Mouse (Mus musculus): ENCODE measurements around the gene Uhrf1bp1.

Uhrf1bp1 gene

DNA sequence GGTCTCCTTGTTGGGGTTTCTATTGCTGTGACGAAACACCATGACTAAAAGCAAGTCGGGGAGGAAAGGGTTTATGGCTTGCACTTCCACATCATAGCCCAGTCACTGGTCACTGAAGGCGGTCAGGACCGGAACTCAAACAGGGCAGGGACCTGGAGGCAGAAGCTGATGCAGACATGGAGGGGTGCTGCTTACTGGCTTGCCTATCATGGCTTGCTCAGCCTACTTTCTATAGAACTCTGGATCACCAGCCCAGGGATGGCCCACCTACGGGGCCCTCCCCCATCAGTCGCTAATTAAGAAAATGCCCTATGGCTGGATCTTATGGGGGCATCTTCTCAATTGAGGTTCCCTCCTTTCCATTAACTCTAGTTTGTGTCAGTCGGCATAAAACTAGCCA is 55.1 kb downstream of the Uhrf1bp1 start:
- DNase-seq = no peak

DNA sequence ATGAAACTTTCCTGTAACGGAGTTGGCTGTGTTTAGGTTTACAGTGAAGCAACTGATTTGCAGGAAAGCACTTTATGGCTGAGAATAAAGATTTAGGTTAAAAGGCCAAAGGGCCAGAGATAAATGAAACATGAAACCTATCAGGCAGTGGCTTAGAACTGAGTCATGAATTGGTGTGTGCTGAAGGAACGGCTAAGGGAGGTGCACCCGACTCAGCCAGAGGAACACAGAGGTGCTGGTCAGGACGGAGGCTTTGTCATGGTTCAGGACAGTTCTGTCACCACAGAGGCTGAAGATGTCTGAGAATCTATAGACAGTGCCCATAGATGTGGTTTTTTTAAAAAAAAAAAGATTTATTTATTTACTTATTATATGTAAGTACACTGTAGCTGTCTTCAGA is 58.5 kb downstream of the Uhrf1bp1 start:
- DNase-seq = no peak

DNA sequence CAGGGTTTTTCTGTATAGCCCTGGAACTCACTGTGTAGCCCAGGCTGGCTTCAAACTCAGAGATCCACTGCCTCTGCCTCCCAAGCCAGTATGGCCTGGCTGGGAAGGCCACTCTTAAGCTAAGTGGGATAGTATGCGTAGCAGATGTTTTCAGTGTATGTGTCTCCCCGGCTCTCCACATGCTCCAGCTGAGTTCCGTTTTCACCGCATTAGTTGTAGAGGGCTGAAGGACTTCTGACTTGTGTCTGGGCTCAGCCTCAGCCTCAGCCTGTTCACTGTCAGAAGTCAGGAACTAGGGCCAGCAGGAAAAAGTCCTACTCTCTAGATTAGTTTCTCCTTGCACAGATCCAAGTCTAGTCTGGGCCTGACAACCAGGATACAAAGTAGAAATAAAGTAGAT is 60.1 kb downstream of the Uhrf1bp1 start:
- DNase-seq = no peak

DNA sequence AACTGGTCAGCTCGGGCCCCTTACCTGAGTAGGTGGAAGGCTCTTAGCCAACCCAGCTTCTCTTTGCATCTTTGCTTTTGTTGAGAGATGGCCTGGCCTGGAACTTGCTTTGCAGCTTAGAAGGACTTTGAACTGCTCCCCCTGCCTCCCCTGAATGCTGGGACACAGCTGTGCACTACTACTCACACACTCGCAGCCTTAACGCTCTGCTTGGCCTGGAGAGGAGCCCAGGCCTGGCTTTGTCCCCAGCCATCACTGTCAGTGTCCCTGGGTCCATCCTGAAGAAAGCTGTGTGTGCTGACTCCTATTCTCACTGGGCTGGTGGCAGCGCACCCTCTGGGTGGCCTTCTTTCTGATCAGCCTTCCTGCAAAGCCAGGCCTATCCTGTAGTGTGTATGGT is 64.4 kb downstream of the Uhrf1bp1 start:
- DNase-seq = no peak

DNA sequence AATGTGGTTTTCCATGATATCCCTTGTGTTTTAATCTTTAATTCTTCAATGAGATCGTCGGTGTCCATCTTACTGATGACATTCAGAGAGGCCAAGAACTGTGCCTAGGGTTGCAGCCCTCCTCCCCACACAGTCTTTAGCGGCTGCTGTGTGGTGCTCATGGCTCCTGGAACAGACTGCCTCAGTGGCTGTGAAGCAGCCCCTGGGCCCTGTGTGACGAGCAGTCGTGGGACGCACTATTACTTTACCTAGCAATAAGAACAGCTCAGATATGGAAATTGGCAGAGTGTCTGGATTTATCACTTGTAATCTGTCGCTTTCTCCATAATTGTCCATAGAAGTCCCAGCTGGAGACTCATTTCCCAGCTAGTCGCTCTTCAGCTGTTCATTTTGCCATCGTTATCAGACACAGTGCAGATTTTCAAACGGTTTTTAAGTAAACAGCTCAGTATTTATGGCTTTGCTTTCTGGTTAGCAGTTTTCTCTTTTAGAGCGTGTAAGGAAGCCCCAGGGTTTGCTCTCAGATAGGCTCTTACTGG is 66.0 kb downstream of the Uhrf1bp1 start:
- DNase-seq = no peak

DNA sequence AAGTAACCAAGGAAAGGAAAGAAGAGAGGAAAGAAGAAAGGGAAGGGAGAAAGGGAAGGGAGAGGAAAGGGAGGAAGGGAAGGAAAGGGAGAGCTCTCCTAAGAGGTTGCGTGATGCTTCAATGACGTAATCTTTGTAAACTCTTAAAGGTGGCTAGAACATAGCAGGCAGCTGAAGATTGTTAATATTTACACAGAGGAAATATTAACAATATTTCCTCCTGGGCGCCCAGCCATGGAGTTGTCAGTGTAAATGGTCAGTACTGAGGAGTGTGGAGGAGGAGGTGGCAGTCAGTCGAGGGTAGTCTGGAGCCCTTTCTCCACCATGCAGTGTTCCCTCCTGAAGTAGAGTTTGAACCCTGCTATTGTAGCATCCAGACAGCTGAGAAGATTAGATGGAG is 68.8 kb downstream of the Uhrf1bp1 start:
- no peak for DNase-seq

DNA sequence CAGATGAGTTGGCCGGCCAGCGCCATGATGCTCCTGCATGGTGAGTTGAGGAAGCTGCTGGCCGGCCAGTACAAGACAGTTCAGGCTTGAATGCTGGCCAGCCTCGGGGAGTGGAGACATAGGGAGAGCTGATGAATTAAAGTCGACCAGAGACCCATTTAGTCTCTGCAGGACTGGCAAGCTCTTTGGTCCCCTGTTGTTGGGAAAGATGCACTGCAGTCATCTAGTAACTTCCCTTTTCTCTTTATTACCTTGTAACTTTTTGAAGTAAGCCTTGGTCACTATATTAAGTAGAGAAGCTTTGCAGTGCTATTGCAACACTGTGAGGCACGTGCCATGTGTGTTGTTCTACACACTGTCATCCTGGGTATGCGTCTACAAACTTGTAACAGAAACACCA is 69.3 kb downstream of the Uhrf1bp1 start:
- no peak for DNase-seq

DNA sequence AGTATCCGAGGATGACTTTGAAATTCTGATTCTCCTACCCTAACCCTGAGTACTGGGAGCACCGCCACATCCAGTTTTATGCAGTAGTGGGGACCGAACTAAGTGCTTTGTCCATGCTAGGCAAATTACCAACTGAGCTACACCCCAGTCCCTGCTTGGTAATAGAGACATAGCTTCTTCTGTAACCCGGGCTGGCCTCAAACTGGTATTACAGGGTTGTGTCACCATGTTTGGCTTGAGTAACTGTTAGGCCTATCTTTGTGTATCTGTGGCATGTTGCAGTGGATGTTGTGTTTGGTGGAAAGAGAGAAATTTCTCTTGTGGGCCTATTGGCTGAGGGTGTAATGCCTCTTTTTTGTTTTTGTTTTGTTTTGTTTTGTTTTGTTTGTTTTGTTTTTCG is 74.0 kb downstream of the Uhrf1bp1 start:
- no peak for DNase-seq

DNA sequence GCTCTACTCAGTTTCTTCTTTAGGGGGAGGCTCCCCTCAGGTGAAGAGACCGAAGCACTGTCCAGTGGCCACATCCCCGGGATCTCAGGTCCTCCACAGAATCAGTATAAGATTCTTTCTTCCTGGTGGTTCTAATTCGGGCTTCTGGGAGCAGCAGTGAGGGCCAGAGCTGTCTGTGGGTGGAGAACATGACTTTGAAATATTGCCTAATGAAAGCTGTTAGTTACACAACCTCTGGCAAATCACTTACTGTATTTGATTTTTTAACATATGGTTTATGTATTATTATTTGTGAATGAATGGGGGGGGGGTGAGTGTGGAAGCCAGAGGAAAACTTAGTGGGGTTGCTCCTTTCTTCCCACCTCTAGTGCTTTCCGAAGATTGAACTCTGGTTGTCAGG is 75.6 kb downstream of the Uhrf1bp1 start:
- no peak for DNase-seq

DNA sequence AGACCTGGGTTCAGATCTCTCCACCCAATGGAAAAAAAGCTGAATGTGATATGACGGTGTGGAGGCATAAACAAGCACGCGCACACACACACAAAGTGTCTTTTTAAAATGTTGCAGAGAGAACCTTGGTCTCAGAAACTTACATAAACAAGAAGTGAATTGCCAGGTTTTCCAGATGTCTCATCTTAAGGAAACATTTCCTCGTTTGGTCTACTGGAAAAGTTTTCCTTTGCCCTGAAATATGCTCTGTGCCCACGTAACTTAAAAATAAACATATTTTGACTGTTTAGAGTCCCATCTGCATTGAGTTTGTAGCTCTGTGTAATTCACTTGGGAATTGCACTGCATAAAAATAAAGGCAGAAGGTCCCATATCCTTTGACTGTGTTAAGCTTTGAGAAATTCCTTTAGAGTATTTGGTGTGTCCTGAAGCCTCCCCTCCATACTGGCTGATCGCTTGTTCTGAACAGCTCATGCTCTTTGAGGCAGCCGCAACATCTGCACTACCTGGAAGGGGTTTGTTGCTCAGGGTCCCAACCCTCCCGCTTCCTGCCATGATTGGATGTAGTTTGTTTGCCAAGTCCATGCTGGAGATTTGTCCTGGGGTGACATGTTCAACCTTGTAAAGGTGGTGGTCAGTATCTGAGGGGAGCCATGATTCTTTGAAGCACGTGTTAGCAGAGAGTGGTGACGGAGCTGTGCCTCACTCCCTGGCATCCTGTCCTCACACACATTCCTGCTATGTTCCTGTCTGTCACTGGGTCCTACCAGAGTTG is 78.1 kb downstream of the Uhrf1bp1 start:
- DNase-seq = no peak

DNA sequence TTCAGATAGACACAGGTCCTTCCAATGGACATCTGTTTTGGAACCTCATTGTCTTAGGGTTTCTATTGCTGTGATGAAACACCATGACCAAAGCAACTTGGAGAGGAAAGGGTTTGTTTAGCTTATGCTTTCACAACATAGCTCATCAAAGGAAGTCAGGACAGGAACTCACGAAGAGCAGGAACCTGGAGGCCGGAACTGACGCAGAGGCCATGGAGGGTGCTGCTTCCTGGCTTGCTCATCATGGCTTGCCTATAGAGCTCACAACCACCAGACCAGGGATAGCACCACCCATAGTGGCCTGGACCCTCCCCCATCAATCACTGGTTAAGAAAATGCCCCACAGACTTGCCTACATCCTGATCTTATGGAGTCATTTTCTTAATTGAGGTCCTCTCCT is 78.8 kb downstream of the Uhrf1bp1 start:
- DNase-seq = no peak

DNA sequence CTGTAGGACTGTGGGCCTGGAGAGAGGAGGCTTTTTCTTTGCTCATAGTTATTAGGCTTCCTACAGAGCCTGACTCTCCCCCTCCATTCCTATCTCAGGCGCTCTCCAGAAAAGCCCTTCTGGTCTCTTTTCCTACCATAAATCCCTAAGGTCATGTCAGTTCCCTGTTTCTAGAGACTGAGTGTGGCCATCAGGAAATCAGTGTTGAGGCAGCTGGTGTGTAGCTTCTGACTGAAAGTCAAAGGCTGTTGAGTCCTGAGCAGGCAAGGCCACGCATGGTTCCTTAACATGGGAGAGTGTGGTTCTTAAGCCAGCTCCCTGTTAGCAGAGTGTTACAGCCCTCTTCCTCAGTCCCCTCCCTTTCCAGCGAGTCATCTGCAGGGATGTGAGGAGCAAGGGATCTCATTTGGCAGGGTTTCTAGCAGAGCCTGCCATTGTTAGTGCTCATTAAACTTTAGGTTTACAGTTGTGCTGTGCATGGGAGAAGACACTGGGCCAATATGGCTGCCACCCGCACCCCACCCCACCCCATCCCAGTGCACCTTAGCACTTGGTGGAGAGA is 80.9 kb downstream of the Uhrf1bp1 start:
- DNase-seq = no peak

DNA sequence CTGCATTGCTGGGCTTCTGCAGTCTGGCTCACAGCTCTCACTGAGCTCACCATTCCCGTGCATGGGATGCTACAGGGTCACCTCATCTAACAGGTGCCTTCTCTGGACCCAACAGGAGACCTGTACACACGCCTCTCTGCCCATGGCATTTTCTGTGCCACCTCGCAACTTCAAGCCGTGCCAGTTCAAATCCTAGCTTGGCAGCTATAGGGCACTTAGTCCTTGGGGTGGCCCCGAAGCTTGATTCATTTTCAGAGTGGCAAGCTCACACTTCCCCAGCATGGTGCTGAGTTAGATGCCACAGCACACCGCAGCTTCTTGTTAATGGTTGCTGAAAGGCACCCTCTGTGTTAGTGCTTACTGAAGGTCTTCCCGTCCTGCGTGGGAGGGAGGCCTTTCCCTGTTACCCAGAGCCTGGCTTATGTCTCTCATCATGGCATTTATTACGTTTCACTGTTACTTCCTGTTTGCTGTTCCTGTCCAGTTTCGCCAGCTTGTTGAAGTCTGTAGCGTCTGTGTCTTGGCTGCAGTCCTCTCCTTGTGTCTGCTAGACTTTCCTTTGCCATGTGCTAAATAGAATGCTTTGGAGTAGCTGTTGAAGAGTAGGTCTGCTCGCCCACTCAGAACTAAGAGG is 82.0 kb downstream of the Uhrf1bp1 start:
- DNase-seq = no peak

DNA sequence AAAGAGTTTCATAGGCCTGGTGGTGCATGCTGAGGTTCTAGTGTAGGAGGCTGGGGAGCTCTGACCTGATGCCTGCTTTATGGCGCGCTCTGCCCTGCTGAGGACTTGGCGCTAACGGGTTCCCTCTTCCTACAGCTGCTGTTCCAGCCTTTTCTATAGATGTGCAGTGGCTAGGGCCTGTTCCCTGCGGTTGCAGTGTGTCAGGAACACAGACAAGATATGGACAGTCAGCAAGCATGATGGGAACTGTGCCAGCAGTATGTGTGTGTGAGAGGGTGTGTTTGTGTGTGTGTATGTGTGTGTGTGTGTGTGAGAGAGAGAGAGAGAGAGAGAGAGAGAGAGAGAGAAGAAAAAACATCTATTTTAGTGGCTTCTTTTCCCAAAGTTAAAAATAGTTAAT is 82.8 kb downstream of the Uhrf1bp1 start:
- DNase-seq = no peak

DNA sequence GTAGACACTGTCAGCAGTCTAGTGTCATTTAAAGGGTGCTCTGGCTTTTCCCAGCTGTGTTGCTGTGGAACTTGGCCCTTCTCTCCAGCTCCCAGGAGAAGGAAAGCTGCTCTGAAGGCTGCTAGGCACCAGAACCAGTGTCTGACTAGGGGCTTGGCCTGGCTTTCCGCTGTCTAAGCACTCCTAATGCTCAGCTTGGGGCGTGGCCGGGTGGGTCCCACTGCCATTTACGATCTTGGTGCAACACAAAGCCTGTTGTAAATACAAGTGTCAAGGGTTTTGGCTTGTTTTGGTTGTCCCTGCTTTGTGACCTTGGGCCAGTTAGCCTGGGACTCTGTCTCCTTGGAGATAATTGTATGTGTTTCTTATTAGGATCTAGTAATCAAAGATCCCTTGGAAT is 84.1 kb downstream of the Uhrf1bp1 start:
- no peak for DNase-seq

DNA sequence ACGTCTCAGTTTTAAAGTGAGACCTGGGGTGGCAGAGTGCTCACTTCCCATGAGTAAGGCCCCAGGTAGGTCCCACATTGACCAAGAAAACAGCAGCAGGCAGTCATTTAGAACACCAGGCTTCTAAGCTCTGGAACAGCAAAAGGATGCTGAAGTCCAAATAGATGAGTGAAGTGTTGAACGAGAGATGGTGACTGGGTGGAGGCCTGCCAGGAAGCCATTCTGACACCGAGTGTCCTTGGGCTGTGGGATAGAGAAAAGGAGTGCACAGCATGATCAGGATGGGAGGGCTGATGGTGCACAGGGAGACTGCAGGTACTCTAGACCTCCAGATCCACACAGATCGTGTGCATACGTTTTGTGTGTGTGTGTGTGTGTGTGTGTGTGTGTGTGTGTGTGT is 84.9 kb downstream of the Uhrf1bp1 start:
- DNase-seq = no peak

DNA sequence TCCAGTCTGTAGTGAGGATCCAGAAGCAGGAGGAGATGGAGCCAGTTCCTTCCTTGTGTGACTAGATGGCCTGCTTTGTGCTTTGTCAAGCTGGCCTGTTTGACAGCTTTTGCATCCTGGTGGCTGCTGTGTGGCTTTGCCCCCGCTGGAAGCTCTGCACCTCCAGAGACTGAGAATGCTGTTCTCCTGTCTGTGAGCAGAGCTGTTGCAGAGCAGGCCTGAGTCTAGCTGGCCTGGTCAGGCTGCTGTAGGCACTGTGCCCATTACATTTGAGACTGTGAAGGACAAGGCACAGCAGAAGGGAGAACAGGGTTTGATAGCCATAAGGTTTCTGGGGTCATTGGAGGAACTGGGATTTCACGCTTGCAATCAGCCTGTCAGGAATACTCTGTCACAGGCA is 85.5 kb downstream of the Uhrf1bp1 start:
- DNase-seq = peak; percentile 38

DNA sequence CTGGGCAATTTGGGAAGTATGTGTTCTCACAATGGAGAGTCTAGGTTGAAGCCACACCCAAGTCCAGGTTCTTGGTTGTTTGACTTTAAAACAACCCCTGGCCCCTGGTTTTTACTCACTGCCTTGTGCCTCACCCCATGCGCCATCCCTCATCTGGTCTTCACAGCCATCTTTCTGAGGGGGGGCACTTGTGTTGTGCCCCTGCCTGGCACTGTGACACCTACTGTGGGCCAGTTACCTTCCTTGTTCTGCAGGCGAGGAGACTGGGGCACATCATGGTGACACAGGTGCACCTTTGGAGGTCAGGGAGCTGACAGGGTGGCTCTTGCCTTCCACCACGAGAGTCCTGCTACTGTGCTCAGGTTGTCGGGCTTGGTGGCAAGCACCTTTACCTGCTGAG is 85.9 kb downstream of the Uhrf1bp1 start:
- no peak for DNase-seq

DNA sequence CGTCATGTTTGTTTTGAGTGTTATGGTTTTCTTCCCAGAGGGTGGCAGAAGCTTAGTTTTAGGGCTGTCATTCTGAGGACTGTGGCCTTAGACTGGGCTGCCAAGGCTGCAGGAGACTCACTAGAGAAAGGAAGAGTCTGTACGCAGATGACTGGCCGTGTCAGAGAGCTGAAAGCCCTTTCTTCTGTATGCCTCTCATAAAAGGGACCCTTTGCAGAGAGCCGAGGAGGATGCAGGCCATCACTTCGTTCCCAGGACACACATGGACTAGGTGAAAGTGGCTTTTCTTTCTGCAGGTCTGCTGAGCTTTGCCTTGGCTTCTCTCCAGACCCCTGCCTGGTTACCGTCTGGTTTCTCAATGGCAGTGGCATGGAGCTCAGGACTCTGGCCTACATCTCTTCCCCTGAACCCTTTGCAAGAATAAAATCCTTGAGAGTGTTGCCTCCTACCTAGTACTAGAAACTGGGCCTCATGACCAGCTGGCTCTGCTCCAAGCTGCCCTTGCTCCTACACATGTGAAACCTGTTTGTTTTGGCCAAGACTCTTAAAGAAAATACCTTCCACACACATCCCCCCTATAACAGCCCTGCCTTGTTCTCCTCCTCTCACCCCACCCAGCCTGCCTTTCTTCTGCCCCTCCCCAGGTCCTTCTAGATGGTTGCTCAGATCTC is 89.4 kb downstream of the Uhrf1bp1 start:
- DNase-seq = peak; percentile 90

DNA sequence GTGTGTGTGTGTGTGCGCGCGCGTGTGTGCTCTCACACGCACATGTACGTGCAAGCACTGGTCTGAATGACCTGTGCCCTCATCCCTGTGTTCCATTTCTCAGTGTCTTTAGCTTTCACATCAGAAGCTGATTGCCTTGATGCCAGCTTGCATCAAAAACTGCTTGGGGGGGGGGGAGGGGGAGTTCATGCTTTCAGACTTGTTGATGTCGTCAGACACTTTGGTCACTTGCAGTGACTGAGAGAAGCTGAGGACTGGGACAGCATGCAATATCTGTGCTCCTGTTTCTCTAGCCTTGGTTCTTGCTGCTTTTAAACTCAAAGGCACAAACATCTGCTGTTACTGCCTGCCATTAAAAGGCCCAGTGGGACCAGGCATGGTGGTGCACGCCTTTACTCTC is 90.1 kb downstream of the Uhrf1bp1 start:
- no peak for DNase-seq

DNA sequence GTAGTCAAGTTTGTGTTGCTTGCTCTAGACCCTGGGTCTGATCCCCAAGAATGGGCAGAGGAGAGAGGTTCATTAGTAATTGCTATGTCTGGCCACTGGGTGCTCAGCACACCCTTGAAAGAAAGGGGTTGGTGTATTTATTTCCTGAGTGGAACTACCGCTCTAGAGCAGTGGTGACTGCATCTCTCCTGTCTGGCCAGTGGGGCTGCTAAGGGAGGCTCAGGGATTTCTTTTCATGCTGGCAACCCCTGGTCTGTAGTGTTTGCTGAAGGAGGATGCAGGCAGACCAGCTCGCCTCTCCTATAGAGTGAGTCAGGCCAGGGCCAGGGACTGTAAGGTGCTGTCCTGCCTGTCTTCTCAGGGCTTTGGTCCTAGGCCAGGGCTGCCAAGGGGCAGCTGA is 90.9 kb downstream of the Uhrf1bp1 start:
- no peak for DNase-seq
